Mouse (Mus musculus): ENCODE measurements at regions not wholly inside any gene's neighbourhood (a gene's known extent, or its start where the extent isn't known, plus 50 kb on each side); places are given as distances from the start of the nearest gene placed in this dataset.

DNA sequence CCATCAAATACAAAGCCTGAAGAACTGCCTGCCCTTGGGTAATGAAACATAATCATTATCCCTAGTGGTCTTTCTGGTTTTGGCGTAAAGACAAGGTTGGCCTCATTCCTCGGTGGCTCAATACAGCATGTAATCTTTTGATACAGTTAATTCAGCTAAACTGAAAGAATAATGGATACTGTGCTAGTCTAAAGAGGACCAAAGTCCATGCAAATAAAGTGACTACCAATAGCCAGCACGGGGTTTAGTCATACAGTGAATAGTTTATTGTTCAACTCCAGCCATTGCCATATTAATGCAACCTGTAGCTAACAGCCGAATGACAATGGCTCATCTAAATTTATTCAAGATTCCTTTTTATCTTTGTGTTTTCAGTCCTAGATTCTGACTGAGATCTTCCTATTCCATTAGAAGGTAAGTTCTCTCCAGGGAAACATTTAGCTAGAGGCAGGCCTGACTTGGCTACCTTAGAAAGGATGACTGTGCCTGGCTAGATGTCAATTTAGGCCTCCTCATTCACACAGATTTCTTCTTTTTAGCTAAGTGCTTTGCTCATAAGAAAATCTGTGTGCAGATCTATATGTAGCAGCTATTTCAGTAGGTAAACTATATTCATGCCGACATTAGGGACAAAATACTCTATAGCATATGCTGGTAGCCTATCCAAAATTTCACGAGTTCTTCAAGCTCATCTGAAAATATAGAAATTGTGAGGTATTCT, 74.4 kb downstream of the Arrdc3 start:
- no peak overlapping the region for H3K9ac ChIP-seq (ENCODE audit: low read length)
- H3K36me3 ChIP-seq (ENCODE audit: control insufficient read depth, insufficient read depth, low read length): no peaks in the 10 kb centered on the region
- no peak overlapping the region for H3K4me3 ChIP-seq (ENCODE audit: low read depth, low read length)
- H3K27ac ChIP-seq (ENCODE audit: low read depth, low read length): no peak overlapping the region
- no peak overlapping the region for H3K4me2 ChIP-seq
- 86% methylated on average over 6 of the region's 6 CpGs for WGBS
- H3K4me1 ChIP-seq (ENCODE audit: control insufficient read depth, insufficient read depth, low read length): no peaks in the 10 kb centered on the region
- H3K27me3 ChIP-seq (ENCODE audit: control insufficient read depth, insufficient read depth, low read length): no peaks in the 10 kb centered on the region
- H3K9me3 ChIP-seq (ENCODE audit: control insufficient read depth, low read length): no peaks in the 10 kb centered on the region
- no peak for ATAC-seq (ENCODE audit: low FRiP score)
- DNase-seq (ENCODE audit: low spot score, missing footprints): no peak

DNA sequence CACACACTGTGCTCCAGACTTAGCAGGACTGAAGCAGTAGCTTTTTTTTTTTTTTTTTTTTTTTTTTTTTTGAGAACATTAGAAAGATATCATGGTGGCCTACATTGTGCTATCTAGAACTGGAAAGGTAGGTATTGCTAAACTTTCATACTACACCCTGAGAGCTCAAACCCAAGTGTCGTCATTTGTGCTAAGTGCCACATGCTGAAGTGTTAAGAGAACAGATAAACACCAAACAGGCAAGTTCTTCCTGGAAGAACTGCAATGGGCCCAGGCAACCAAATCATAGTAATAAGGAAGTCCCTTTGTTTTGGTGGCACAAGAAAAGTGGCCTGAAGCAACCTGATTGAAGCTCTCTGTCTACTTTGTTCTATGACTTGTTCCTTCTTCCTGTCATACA, 76.6 kb downstream of the Arrdc3 start:
- DNase-seq (ENCODE audit: low spot score, missing footprints): no peak
- no peak overlapping the region for H3K4me3 ChIP-seq (ENCODE audit: low read depth, low read length)
- H3K27me3 ChIP-seq (ENCODE audit: control insufficient read depth, insufficient read depth, low read length): no peaks in the 10 kb centered on the region; the same call in 1 of the 2 replicates
- H3K4me2 ChIP-seq: no peak overlapping the region
- no peak for ATAC-seq (ENCODE audit: low FRiP score)
- H3K9ac ChIP-seq (ENCODE audit: low read length): no peak overlapping the region
- no peak overlapping the region for H3K27ac ChIP-seq (ENCODE audit: low read depth, low read length)
- WGBS: 81% methylated on average over 1 of the region's 1 CpGs
- H3K4me1 ChIP-seq (ENCODE audit: control insufficient read depth, insufficient read depth, low read length): no peaks in the 10 kb centered on the region
- no peaks in the 10 kb centered on the region for H3K9me3 ChIP-seq (ENCODE audit: control insufficient read depth, low read length)
- H3K36me3 ChIP-seq (ENCODE audit: control insufficient read depth, insufficient read depth, low read length): no peaks in the 10 kb centered on the region

DNA sequence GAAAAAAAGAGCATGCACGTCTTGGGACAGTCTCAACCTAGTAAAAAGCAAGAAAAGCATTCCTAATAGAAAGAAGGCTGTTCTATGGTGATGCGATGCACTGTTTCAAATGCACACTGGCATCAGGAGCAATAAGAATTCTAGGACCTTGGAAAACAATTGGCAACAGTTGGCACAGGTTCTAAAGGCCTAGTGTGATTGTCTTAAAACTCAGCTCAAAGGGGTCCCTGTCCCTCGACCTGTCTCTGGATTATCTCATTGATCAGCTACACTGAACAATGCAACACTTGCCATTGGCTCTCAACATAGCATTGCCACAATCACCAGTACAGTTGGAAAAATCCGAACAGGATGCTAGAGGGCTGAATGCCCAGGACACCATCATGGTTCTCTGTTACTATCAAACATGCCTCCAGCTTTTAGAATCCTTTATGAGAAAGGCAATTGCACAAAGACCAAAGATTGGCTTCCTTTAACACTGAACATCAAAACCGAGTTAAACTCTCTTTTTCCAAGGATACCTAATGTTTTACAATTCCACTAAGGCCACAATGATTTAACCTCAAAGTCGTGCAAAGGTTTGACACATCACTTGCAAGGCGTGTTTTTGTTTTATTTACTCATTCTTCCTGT, 78.9 kb downstream of the Arrdc3 start:
- WGBS: 47% methylated on average over 7 of the region's 7 CpGs
- no peak for ATAC-seq (ENCODE audit: low FRiP score)

GRCm38 (mm10) chr13:80962789-80963590, 79.8 kb downstream of the Arrdc3 start:
- no peaks in the 10 kb centered on the region; the same call in 1 of the 2 replicates for H3K27me3 ChIP-seq (ENCODE audit: control insufficient read depth, insufficient read depth, low read length)
- WGBS: 6% methylated on average over 51 of the region's 51 CpGs
- ATAC-seq (ENCODE audit: low FRiP score): peak; percentile 99

More for the DNA sequence above, 78.9 kb downstream of the Arrdc3 start:
- Histone ChIP-seq H3K9me3 (ENCODE audit: control insufficient read depth, low read length) (no peaks in the 10 kb centered on the region), H3K27ac (ENCODE audit: low read depth, low read length) (no peak overlapping the region), H3K36me3 (ENCODE audit: control insufficient read depth, insufficient read depth, low read length) (no peaks in the 10 kb centered on the region), H3K4me2 (peak overlapping the region; percentile 71), H3K9ac (ENCODE audit: low read length) (no peak overlapping the region; the same call in 1 of the 2 replicates), H3K27me3 (ENCODE audit: control insufficient read depth, insufficient read depth, low read length) (no peaks in the 10 kb centered on the region; the same call in 1 of the 2 replicates), H3K4me3 (ENCODE audit: low read depth, low read length) (no peak overlapping the region), H3K4me1 (ENCODE audit: control insufficient read depth, insufficient read depth, low read length) (no peaks in the 10 kb centered on the region)
- peak; percentile 90 for DNase-seq (ENCODE audit: low spot score, missing footprints)

GRCm38 (mm10) chr13:80963591-80963940, 80.4 kb downstream of the Arrdc3 start:
- WGBS: 82% methylated on average over 11 of the region's 11 CpGs
- no peak overlapping the region for H3K4me3 ChIP-seq (ENCODE audit: low read depth, low read length)
- H3K9me3 ChIP-seq (ENCODE audit: control insufficient read depth, low read length): no peaks in the 10 kb centered on the region
- no peak for DNase-seq (ENCODE audit: low spot score, missing footprints)
- H3K27me3 ChIP-seq (ENCODE audit: control insufficient read depth, insufficient read depth, low read length): no peaks in the 10 kb centered on the region; the same call in 1 of the 2 replicates
- no peak overlapping the region for H3K9ac ChIP-seq (ENCODE audit: low read length)
- H3K36me3 ChIP-seq (ENCODE audit: control insufficient read depth, insufficient read depth, low read length): no peaks in the 10 kb centered on the region
- ATAC-seq (ENCODE audit: low FRiP score): no peak
- no peaks in the 10 kb centered on the region for H3K4me1 ChIP-seq (ENCODE audit: control insufficient read depth, insufficient read depth, low read length)
- H3K4me2 ChIP-seq: no peak overlapping the region; the same call in 1 of the 2 replicates
- H3K27ac ChIP-seq (ENCODE audit: low read depth, low read length): no peak overlapping the region

More at GRCm38 (mm10) chr13:80962789-80963590, 79.8 kb downstream of the Arrdc3 start:
- H3K9me3 ChIP-seq (ENCODE audit: control insufficient read depth, low read length): no peaks in the 10 kb centered on the region
- H3K36me3 ChIP-seq (ENCODE audit: control insufficient read depth, insufficient read depth, low read length): no peaks in the 10 kb centered on the region
- H3K4me3 ChIP-seq (ENCODE audit: low read depth, low read length): peak overlapping the region; percentile 39
- peak overlapping the region; percentile 61 for H3K9ac ChIP-seq (ENCODE audit: low read length)
- DNase-seq (ENCODE audit: low spot score, missing footprints): peak; percentile 98
- H3K4me2 ChIP-seq: peak overlapping the region; percentile 71
- H3K27ac ChIP-seq (ENCODE audit: low read depth, low read length): no peak overlapping the region
- H3K4me1 ChIP-seq (ENCODE audit: control insufficient read depth, insufficient read depth, low read length): no peaks in the 10 kb centered on the region

- no peak for DNase-seq (ENCODE audit: low spot score, missing footprints)
- no peaks in the 10 kb centered on the region for H3K27me3 ChIP-seq (ENCODE audit: control insufficient read depth, insufficient read depth, low read length)
- no peak overlapping the region for H3K9ac ChIP-seq (ENCODE audit: low read length)
- no peaks in the 10 kb centered on the region for H3K36me3 ChIP-seq (ENCODE audit: control insufficient read depth, insufficient read depth, low read length)
- no peak for ATAC-seq (ENCODE audit: low FRiP score)
- H3K4me1 ChIP-seq (ENCODE audit: control insufficient read depth, insufficient read depth, low read length): no peaks in the 10 kb centered on the region
- H3K4me3 ChIP-seq (ENCODE audit: low read depth, low read length): no peak overlapping the region
- H3K27ac ChIP-seq (ENCODE audit: low read depth, low read length): no peak overlapping the region
- H3K9me3 ChIP-seq (ENCODE audit: control insufficient read depth, low read length): no peaks in the 10 kb centered on the region
- no peak overlapping the region for H3K4me2 ChIP-seq
- 81% methylated on average over 3 of the region's 3 CpGs for WGBS
Measured at GRCm38 (mm10) chr13:80971664-80972063, 88.5 kb downstream of the Arrdc3 start.

GRCm38 (mm10) chr13:80974424-80974823, 91.2 kb downstream of the Arrdc3 start:
- Histone ChIP-seq H3K9ac (ENCODE audit: low read length) (no peak overlapping the region), H3K4me2 (no peak overlapping the region), H3K27me3 (ENCODE audit: control insufficient read depth, insufficient read depth, low read length) (no peaks in the 10 kb centered on the region), H3K4me1 (ENCODE audit: control insufficient read depth, insufficient read depth, low read length) (no peaks in the 10 kb centered on the region), H3K27ac (ENCODE audit: low read depth, low read length) (no peak overlapping the region), H3K36me3 (ENCODE audit: control insufficient read depth, insufficient read depth, low read length) (no peaks in the 10 kb centered on the region), H3K9me3 (ENCODE audit: control insufficient read depth, low read length) (no peaks in the 10 kb centered on the region), H3K4me3 (ENCODE audit: low read depth, low read length) (no peak overlapping the region)
- ATAC-seq (ENCODE audit: low FRiP score): no peak
- WGBS: 64% methylated on average over 1 of the region's 1 CpGs
- no peak for DNase-seq (ENCODE audit: low spot score, missing footprints)

GRCm38 (mm10) chr13:80977266-80977665, 94.1 kb downstream of the Arrdc3 start:
- WGBS: 93% methylated on average over 3 of the region's 3 CpGs
- no peak for DNase-seq (ENCODE audit: low spot score, missing footprints)
- no peaks in the 10 kb centered on the region for H3K9me3 ChIP-seq (ENCODE audit: control insufficient read depth, low read length)
- H3K36me3 ChIP-seq (ENCODE audit: control insufficient read depth, insufficient read depth, low read length): no peaks in the 10 kb centered on the region
- H3K27ac ChIP-seq (ENCODE audit: low read depth, low read length): no peak overlapping the region
- H3K27me3 ChIP-seq (ENCODE audit: control insufficient read depth, insufficient read depth, low read length): no peaks in the 10 kb centered on the region
- no peak overlapping the region for H3K9ac ChIP-seq (ENCODE audit: low read length)
- ATAC-seq (ENCODE audit: low FRiP score): no peak
- H3K4me2 ChIP-seq: no peak overlapping the region
- H3K4me1 ChIP-seq (ENCODE audit: control insufficient read depth, insufficient read depth, low read length): no peaks in the 10 kb centered on the region
- no peak overlapping the region for H3K4me3 ChIP-seq (ENCODE audit: low read depth, low read length)

- Histone ChIP-seq H3K4me3 (ENCODE audit: low read depth, low read length) (no peak overlapping the region), H3K36me3 (ENCODE audit: control insufficient read depth, insufficient read depth, low read length) (no peaks in the 10 kb centered on the region), H3K27me3 (ENCODE audit: control insufficient read depth, insufficient read depth, low read length) (no peaks in the 10 kb centered on the region), H3K4me1 (ENCODE audit: control insufficient read depth, insufficient read depth, low read length) (no peaks in the 10 kb centered on the region), H3K9ac (ENCODE audit: low read length) (no peak overlapping the region), H3K9me3 (ENCODE audit: control insufficient read depth, low read length) (no peaks in the 10 kb centered on the region), H3K4me2 (no peak overlapping the region), H3K27ac (ENCODE audit: low read depth, low read length) (no peak overlapping the region)
- no peak for ATAC-seq (ENCODE audit: low FRiP score)
- no peak for DNase-seq (ENCODE audit: low spot score, missing footprints)
- 83% methylated on average over 2 of the region's 2 CpGs for WGBS
Measured at GRCm38 (mm10) chr13:80981201-80981600, 98.0 kb downstream of the Arrdc3 start.

Data from midbrain, embryonic 11.5 days (tissue).